Mouse (Mus musculus): ENCODE data around the gene Ldlrad3.

The Ldlrad3 gene

GRCm38 (mm10) chr2:102116521-102117401, 69.4 kb downstream of the Ldlrad3 start:
- DNase-seq (ENCODE audit: low spot score), result no peak

- DNase-seq (ENCODE audit: low spot score), result no peak
These were observed 72.4 kb downstream of the Ldlrad3 start for GRCm38 (mm10) chr2:102113801-102114200.

- DNase-seq (ENCODE audit: low spot score), result no peak
These were observed 72.9 kb downstream of the Ldlrad3 start for GRCm38 (mm10) chr2:102113323-102113722.

- no peak for DNase-seq (ENCODE audit: low spot score)
These were observed 74.2 kb downstream of the Ldlrad3 start for GRCm38 (mm10) chr2:102111906-102112499.

- DNase-seq (ENCODE audit: low spot score), result no peak
These were observed 75.9 kb downstream of the Ldlrad3 start for GRCm38 (mm10) chr2:102110306-102110705.

GRCm38 (mm10) chr2:102107280-102107679, 78.9 kb downstream of the Ldlrad3 start:
- DNase-seq (ENCODE audit: low spot score), result no peak

GRCm38 (mm10) chr2:102106728-102107127, 79.5 kb downstream of the Ldlrad3 start:
- no peak for DNase-seq (ENCODE audit: low spot score)

- no peak for DNase-seq (ENCODE audit: low spot score)
These were observed 80.7 kb downstream of the Ldlrad3 start for GRCm38 (mm10) chr2:102105454-102105853.

- DNase-seq (ENCODE audit: low spot score), result no peak
These were observed 82.2 kb downstream of the Ldlrad3 start for GRCm38 (mm10) chr2:102103955-102104354.

- no peak for DNase-seq (ENCODE audit: low spot score)
These were observed 85.7 kb downstream of the Ldlrad3 start for GRCm38 (mm10) chr2:102100490-102100889.

GRCm38 (mm10) chr2:102099702-102100450, 86.3 kb downstream of the Ldlrad3 start:
- DNase-seq (ENCODE audit: low spot score), result no peak

GRCm38 (mm10) chr2:102099261-102099660, 86.9 kb downstream of the Ldlrad3 start:
- DNase-seq (ENCODE audit: low spot score), result no peak

GRCm38 (mm10) chr2:102094773-102095172, 91.4 kb downstream of the Ldlrad3 start:
- no peak for DNase-seq (ENCODE audit: low spot score)

GRCm38 (mm10) chr2:102094281-102094680, 91.9 kb downstream of the Ldlrad3 start:
- DNase-seq (ENCODE audit: low spot score), result no peak

GRCm38 (mm10) chr2:102092579-102092978, 93.6 kb downstream of the Ldlrad3 start:
- no peak for DNase-seq (ENCODE audit: low spot score)

GRCm38 (mm10) chr2:102091516-102092350, 94.5 kb downstream of the Ldlrad3 start:
- DNase-seq (ENCODE audit: low spot score), result peak; percentile 68

- DNase-seq (ENCODE audit: low spot score), result no peak
These were observed 98.4 kb downstream of the Ldlrad3 start for GRCm38 (mm10) chr2:102087787-102088186.

- no peak for DNase-seq (ENCODE audit: low spot score)
These were observed 99.6 kb downstream of the Ldlrad3 start for GRCm38 (mm10) chr2:102086583-102086982.

- no peak for DNase-seq (ENCODE audit: low spot score)
These were observed 103.4 kb downstream of the Ldlrad3 start for GRCm38 (mm10) chr2:102082782-102083181.

- peak; percentile 68 for DNase-seq (ENCODE audit: low spot score)
These were observed 108.6 kb downstream of the Ldlrad3 start for GRCm38 (mm10) chr2:102077554-102077953.

GRCm38 (mm10) chr2:102076237-102076636, 109.9 kb downstream of the Ldlrad3 start:
- no peak for DNase-seq (ENCODE audit: low spot score)
